Mouse (Mus musculus) olfactory bulb, adult 2 months (tissue): Measurements from ENCODE around the gene Mlx. TPM values are rescaled to one million over a fixed set of nuclear protein-coding genes. Genes with fewer than 3 reads are reported as not detected.

Source experiments
- H3K27ac ChIP-seq: fragments of 200-500 bp; 2 replicates; pipeline ENCODE4 v1.5.1; 2012; ENCODE audit warnings: low read depth, low read length; ENCODE audit not compliant: insufficient read depth
- H3K4me1 ChIP-seq: fragments of 200-500 bp; 2 replicates; pipeline ENCODE4 v1.6.1; 2012; ENCODE audit warnings: low read length; ENCODE audit not compliant: control insufficient read depth, insufficient read depth
- H3K4me3 ChIP-seq: fragments of 200-500 bp; 2 replicates; pipeline ENCODE4 v1.5.1; 2012; ENCODE audit warnings: mild to moderate bottlenecking, low read depth, low read length, moderate library complexity; ENCODE audit not compliant: insufficient read depth
- CTCF ChIP-seq: fragments of 200-500 bp; IDR thresholded peaks from 2 replicates; pipeline ENCODE4 v1.5.1; 2012; ENCODE audit warnings: low read depth, mild to moderate bottlenecking, low read length, moderate library complexity; ENCODE audit not compliant: insufficient read depth
- POLR2A ChIP-seq: fragments of 200-500 bp; IDR thresholded peaks from 2 replicates; pipeline ENCODE4 v1.6.1; 2012; ENCODE audit warnings: mild to moderate bottlenecking, low read depth, low read length, moderate library complexity; ENCODE audit not compliant: insufficient read depth
- WGBS: fragments of 180-500 bp; shearing (Covaris S2); methylation state at CpG from one replicate; pipeline ENCODE4 v1.1.7; 2018; 5-methylcytosine and 5-hydroxymethylcytosine counted together
- polyA plus RNA-seq: library from polyadenylated mRNA; stranded (reverse); fragments of >200 nt; gene quantifications from 2 replicates; pipeline ENCODE4 v1.2.4, GENCODE M21; 2012; ENCODE audit warnings: low replicate concordance; ENCODE audit not compliant: missing spikeins, insufficient read depth, insufficient read length

Mlx gene
- polyA plus RNA-seq, 1 experiment: not detected

DNA sequence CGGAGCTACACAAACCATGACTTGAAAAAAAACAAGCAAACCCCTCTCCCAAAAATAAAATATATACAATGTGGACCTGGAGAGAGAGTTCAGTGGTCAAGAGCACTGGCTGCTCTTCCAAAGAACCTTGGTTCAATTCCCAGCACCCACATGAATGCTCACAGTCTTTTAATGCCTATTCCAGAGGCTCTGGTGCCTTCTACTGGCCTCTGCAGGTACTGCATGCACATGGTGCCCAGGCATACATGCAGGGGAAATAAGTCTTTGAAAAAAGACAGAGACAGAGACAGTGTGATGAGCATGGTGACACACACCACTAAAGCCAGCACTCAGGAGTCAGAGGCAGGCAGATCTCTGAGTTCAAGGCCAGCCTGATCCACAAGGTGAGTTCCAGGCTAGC is 33.1 kb upstream of the Mlx start:
- 100% methylated on average over 1 of the region's 1 CpGs for WGBS
- Histone ChIP-seq H3K4me1 (peaks cover 31% of the 10 kb centered on the region), H3K4me3 (no peak overlapping the region), H3K27ac (no peak overlapping the region)
- no peak for TF ChIP-seq CTCF

- Histone ChIP-seq H3K4me3 (no peak overlapping the region), H3K4me1 (peaks cover 34% of the 10 kb centered on the region), H3K27ac (no peak overlapping the region)
- TF ChIP-seq POLR2A (no peak), CTCF (no peak)
- 73% methylated on average over 14 of the region's 14 CpGs for WGBS
These were observed 31.7 kb upstream of the Mlx start for GRCm38 (mm10) chr11:101055418-101055817.

- peaks cover 34% of the 10 kb centered on the region for H3K4me1 ChIP-seq
- TF ChIP-seq POLR2A (no peak), CTCF (no peak)
- no peak overlapping the region for H3K4me3 ChIP-seq
- WGBS: 31% methylated on average over 8 of the region's 8 CpGs
- peak overlapping the region; percentile 12; the same call in 1 of the 2 replicates for H3K27ac ChIP-seq
These were observed 30.2 kb upstream of the Mlx start for GRCm38 (mm10) chr11:101056885-101057284.

- no peak for TF ChIP-seq POLR2A
- TF ChIP-seq CTCF: peak; percentile 53; the same call in 1 of the 2 replicates
- WGBS: 15% methylated on average over 5 of the region's 5 CpGs
These were observed 29.2 kb upstream of the Mlx start for GRCm38 (mm10) chr11:101057860-101058259.

GRCm38 (mm10) chr11:101058726-101059125 is 28.4 kb upstream of the Mlx start:
- 75% methylated on average over 5 of the region's 5 CpGs for WGBS
- Histone ChIP-seq H3K4me3 (no peak overlapping the region), H3K27ac (0 out of 2 replicates have a peak overlapping the region, but pooled peaks have one; percentile 12), H3K4me1 (peaks cover 41% of the 10 kb centered on the region)
- TF ChIP-seq CTCF: no peak
- TF ChIP-seq POLR2A: no peak

More at GRCm38 (mm10) chr11:101057860-101058259, 29.2 kb upstream of the Mlx start:
- no peak overlapping the region for H3K4me3 ChIP-seq
- no peak overlapping the region for H3K27ac ChIP-seq
- peaks cover 34% of the 10 kb centered on the region for H3K4me1 ChIP-seq

GRCm38 (mm10) chr11:101059473-101059872 is 27.6 kb upstream of the Mlx start:
- 81% methylated on average over 10 of the region's 10 CpGs for WGBS
- no peak for TF ChIP-seq POLR2A
- TF ChIP-seq CTCF: no peak
- peak overlapping the region; percentile 85 for H3K27ac ChIP-seq

GRCm38 (mm10) chr11:101060126-101060525 is 27.0 kb upstream of the Mlx start:
- Histone ChIP-seq H3K4me3 (no peak overlapping the region), H3K4me1 (peaks cover 45% of the 10 kb centered on the region), H3K27ac (peak overlapping the region; percentile 85)
- TF ChIP-seq POLR2A (no peak), CTCF (no peak)
- 15% methylated on average over 8 of the region's 8 CpGs for WGBS

More at GRCm38 (mm10) chr11:101059473-101059872, 27.6 kb upstream of the Mlx start:
- H3K4me3 ChIP-seq: no peak overlapping the region
- H3K4me1 ChIP-seq: peaks cover 45% of the 10 kb centered on the region

GRCm38 (mm10) chr11:101061049-101061448 is 26.0 kb upstream of the Mlx start:
- Histone ChIP-seq H3K4me3 (no peak overlapping the region), H3K27ac (no peak overlapping the region), H3K4me1 (peaks cover 45% of the 10 kb centered on the region)
- 86% methylated on average over 5 of the region's 5 CpGs for WGBS
- TF ChIP-seq POLR2A (no peak), CTCF (no peak)

DNA sequence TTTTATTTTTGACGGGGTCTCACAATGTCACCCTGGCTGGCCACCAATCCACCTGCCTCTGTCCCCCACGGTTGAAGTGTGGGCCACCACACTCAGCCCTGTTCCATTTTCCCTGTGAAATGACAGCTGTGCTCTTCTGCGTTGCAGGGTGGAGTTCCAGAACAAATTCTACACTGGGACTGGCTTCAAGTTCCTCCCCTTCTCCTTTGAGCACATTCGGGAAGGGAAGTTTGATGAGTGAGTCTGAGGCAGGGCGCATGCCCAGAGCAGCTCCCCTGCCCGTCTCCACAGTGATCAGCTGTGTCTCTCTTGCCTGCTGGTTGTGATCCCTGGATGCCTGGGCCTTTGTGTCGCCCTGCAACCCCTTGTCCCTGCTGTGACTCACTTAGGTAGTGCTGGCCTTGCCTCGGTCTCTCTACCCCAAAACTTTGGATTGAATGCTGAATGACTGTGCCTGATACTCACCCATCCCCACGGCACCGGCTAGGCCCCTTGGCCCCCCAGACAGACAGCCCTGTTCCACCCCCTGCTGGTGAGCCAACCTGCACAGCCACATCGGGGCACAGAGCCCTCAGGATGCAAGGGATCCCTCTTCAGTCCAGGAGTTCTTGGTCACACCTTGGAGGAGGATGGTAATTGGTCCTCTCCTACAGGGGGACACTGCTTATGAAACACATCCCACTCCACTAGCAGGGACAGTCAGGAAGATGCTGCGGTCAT is 24.8 kb upstream of the Mlx start:
- WGBS: 70% methylated on average over 12 of the region's 12 CpGs
- H3K4me3 ChIP-seq: no peak overlapping the region
- TF ChIP-seq CTCF (no peak), POLR2A (no peak)
- H3K27ac ChIP-seq: 0 out of 2 replicates have a peak overlapping the region, but pooled peaks have one; percentile 8
- H3K4me1 ChIP-seq: peaks cover 39% of the 10 kb centered on the region
